Mouse (Mus musculus): ENCODE measurements around the gene Hist1h2ae. TPM values are rescaled to one million over a fixed set of nuclear protein-coding genes. Genes with fewer than 3 reads are reported as not detected.
"Not testable (repeated sequence)": the region's sequence is repeated elsewhere in the genome, so short reads cannot be mapped to it uniquely, and the experiment has no call there.

The Hist1h2ae gene
- polyA plus RNA-seq, 1 experiment: 0.22 TPM

- 81% methylated on average over 5 of the region's 5 CpGs for WGBS
- no peak for TF ChIP-seq CTCF (conservative IDR thresholded peaks at IDR 0.05; ENCODE audit: insufficient read depth, insufficient read length, low read depth, low read length)
- TF ChIP-seq POLR2A (IDR thresholded peaks at IDR 0.05; ENCODE audit: low read depth, low read length): no peak
- DNase-seq: no peak
- Histone ChIP-seq H3K4me3 (ENCODE audit: insufficient read depth, low read depth, low read length) (no peak overlapping the region), H3K36me3 (ENCODE audit: control insufficient read depth, insufficient read depth, low read length) (no peaks in the 10 kb centered on the region), H3K27ac (ENCODE audit: insufficient read depth, low read depth, low read length) (no peak overlapping the region), H3K4me1 (ENCODE audit: control insufficient read depth, insufficient read depth, low read length) (peaks cover 6% of the 10 kb centered on the region; the same call in 1 of the 2 replicates), H3K27me3 (replicated peaks; ENCODE audit: control insufficient read depth, insufficient read depth, low read length) (no peaks in the 10 kb centered on the region)
Observed at GRCm38 (mm10) chr13:23538249-23538648, 32.8 kb downstream of the Hist1h2ae start.

GRCm38 (mm10) chr13:23537006-23537710, 33.9 kb downstream of the Hist1h2ae start:
- H3K36me3 ChIP-seq (ENCODE audit: control insufficient read depth, insufficient read depth, low read length): no peaks in the 10 kb centered on the region
- H3K4me1 ChIP-seq (ENCODE audit: control insufficient read depth, insufficient read depth, low read length): peaks cover 11% of the 10 kb centered on the region; the same call in 1 of the 2 replicates
- no peak overlapping the region for H3K27ac ChIP-seq (ENCODE audit: insufficient read depth, low read depth, low read length)
- no peak overlapping the region for H3K4me3 ChIP-seq (ENCODE audit: insufficient read depth, low read depth, low read length)
- H3K27me3 ChIP-seq (replicated peaks; ENCODE audit: control insufficient read depth, insufficient read depth, low read length): no peaks in the 10 kb centered on the region
- 86% methylated on average over 3 of the region's 3 CpGs for WGBS
- DNase-seq: no peak
- TF ChIP-seq POLR2A (IDR thresholded peaks at IDR 0.05; ENCODE audit: low read depth, low read length) (no peak), CTCF (conservative IDR thresholded peaks at IDR 0.05; ENCODE audit: insufficient read depth, insufficient read length, low read depth, low read length) (no peak)

GRCm38 (mm10) chr13:23536076-23536822, 34.8 kb downstream of the Hist1h2ae start:
- Histone ChIP-seq H3K36me3 (ENCODE audit: control insufficient read depth, insufficient read depth, low read length) (no peaks in the 10 kb centered on the region), H3K4me3 (ENCODE audit: insufficient read depth, low read depth, low read length) (no peak overlapping the region), H3K27ac (ENCODE audit: insufficient read depth, low read depth, low read length) (no peak overlapping the region), H3K27me3 (replicated peaks; ENCODE audit: control insufficient read depth, insufficient read depth, low read length) (no peaks in the 10 kb centered on the region), H3K4me1 (ENCODE audit: control insufficient read depth, insufficient read depth, low read length) (peaks cover 11% of the 10 kb centered on the region; the same call in 1 of the 2 replicates)
- no peak for TF ChIP-seq POLR2A (IDR thresholded peaks at IDR 0.05; ENCODE audit: low read depth, low read length)
- TF ChIP-seq CTCF (conservative IDR thresholded peaks at IDR 0.05; ENCODE audit: insufficient read depth, insufficient read length, low read depth, low read length): no peak
- WGBS: 27% methylated on average over 7 of the region's 7 CpGs
- no peak for DNase-seq

- Histone ChIP-seq H3K4me3 (ENCODE audit: insufficient read depth, low read depth, low read length) (peak within 1 kb of the TSS; percentile 45), H3K4me1 (ENCODE audit: control insufficient read depth, insufficient read depth, low read length) (peaks cover 11% of the 10 kb centered on the region; the same call in 1 of the 2 replicates)
- not testable (repeated sequence) for H3K36me3 ChIP-seq (ENCODE audit: control insufficient read depth, insufficient read depth, low read length); H3K27ac ChIP-seq (ENCODE audit: insufficient read depth, low read depth, low read length); H3K27me3 ChIP-seq (replicated peaks; ENCODE audit: control insufficient read depth, insufficient read depth, low read length)
- DNase-seq: peak; percentile 94
- WGBS: 1% methylated on average over 48 of the region's 62 CpGs
Observed at GRCm38 (mm10) chr13:23535137-23536075, 35.6 kb downstream of the Hist1h2ae start, which contains the start of gene Hist1h3g. Gene Hist1h3g (plus strand): TSS chr13:23535422.

- Histone ChIP-seq H3K27ac (ENCODE audit: insufficient read depth, low read depth, low read length) (no peak overlapping the region), H3K36me3 (ENCODE audit: control insufficient read depth, insufficient read depth, low read length) (no peaks in the 10 kb centered on the region), H3K4me3 (ENCODE audit: insufficient read depth, low read depth, low read length) (no peak overlapping the region), H3K27me3 (replicated peaks; ENCODE audit: control insufficient read depth, insufficient read depth, low read length) (no peaks in the 10 kb centered on the region), H3K4me1 (ENCODE audit: control insufficient read depth, insufficient read depth, low read length) (peaks cover 11% of the 10 kb centered on the region; the same call in 1 of the 2 replicates)
- under 1% methylated on average over 15 of the region's 15 CpGs for WGBS
- TF ChIP-seq CTCF (conservative IDR thresholded peaks at IDR 0.05; ENCODE audit: insufficient read depth, insufficient read length, low read depth, low read length) (no peak), POLR2A (IDR thresholded peaks at IDR 0.05; ENCODE audit: low read depth, low read length) (no peak)
- DNase-seq: no peak
Observed at GRCm38 (mm10) chr13:23534368-23535131, 36.5 kb downstream of the Hist1h2ae start.

- WGBS: under 1% methylated on average over 25 of the region's 53 CpGs
- peaks cover 11% of the 10 kb centered on the region; the same call in 1 of the 2 replicates for H3K4me1 ChIP-seq (ENCODE audit: control insufficient read depth, insufficient read depth, low read length)
- not testable (repeated sequence) for H3K36me3 ChIP-seq (ENCODE audit: control insufficient read depth, insufficient read depth, low read length); H3K27ac ChIP-seq (ENCODE audit: insufficient read depth, low read depth, low read length); H3K27me3 ChIP-seq (replicated peaks; ENCODE audit: control insufficient read depth, insufficient read depth, low read length)
- H3K4me3 ChIP-seq (ENCODE audit: insufficient read depth, low read depth, low read length): peak within 1 kb of the TSS; percentile 50; the same call in 1 of the 2 replicates
- peak; percentile 70 for DNase-seq
Observed at GRCm38 (mm10) chr13:23533560-23534367, 37.3 kb downstream of the Hist1h2ae start, which contains the start of gene Hist1h2af. Gene Hist1h2af (plus strand): TSS chr13:23533906.
